Mouse (Mus musculus) C2C12 (cell line): Measurements from ENCODE around the gene Vmn2r85. TPM values are rescaled to one million over a fixed set of nuclear protein-coding genes. Genes with fewer than 3 reads are reported as not detected.
"Not testable (repeated sequence)": the region's sequence is repeated elsewhere in the genome, so short reads cannot be mapped to it uniquely, and the experiment has no call there.

Experiments used
- H3K27me3 ChIP-seq: one replicate; pipeline ENCODE4 v1.6.1; 2011; ENCODE audit not compliant: control insufficient read depth, insufficient read depth, insufficient read length
- H3K36me3 ChIP-seq: one replicate; pipeline ENCODE4 v1.6.1; 2011; ENCODE audit not compliant: control insufficient read depth, insufficient read depth
- H3K4me3 ChIP-seq: one replicate; pipeline ENCODE4 v1.5.1; 2011; ENCODE audit warnings: mild to moderate bottlenecking, control low read depth; ENCODE audit not compliant: poor library complexity, insufficient read depth, severe bottlenecking
- H3K79me2 ChIP-seq: one replicate; pipeline ENCODE4 v1.6.1; 2011; ENCODE audit not compliant: control insufficient read depth, insufficient read depth
- H3K79me3 ChIP-seq: one replicate; pipeline ENCODE4 v1.6.1; 2011; ENCODE audit warnings: low read depth, control low read depth
- H3ac ChIP-seq: one replicate; pipeline ENCODE3; 2011; ENCODE audit warnings: low read depth; ENCODE audit not compliant: control insufficient read depth, insufficient read length
- CEBPB ChIP-seq: IDR thresholded peaks from one replicate; pipeline ENCODE4 v1.6.1; 2011; ENCODE audit warnings: low read depth, mild to moderate bottlenecking, control low read depth, moderate library complexity
- CTCF ChIP-seq: IDR thresholded peaks from one replicate; pipeline ENCODE4 v1.5.1; 2011; ENCODE audit not compliant: control insufficient read depth, insufficient read depth, insufficient read length
- FOSL1 ChIP-seq: IDR thresholded peaks from one replicate; pipeline ENCODE4 v1.8.0; 2011; ENCODE audit warnings: mild to moderate bottlenecking, low read length; ENCODE audit not compliant: poor library complexity, insufficient read depth, severe bottlenecking
- MAX ChIP-seq: IDR thresholded peaks from one replicate; pipeline ENCODE4 v1.6.1; 2011; ENCODE audit warnings: mild to moderate bottlenecking, control low read depth
- MYOD1 ChIP-seq: IDR thresholded peaks from one replicate; pipeline ENCODE4 v1.6.1; 2011; ENCODE audit warnings: low read depth; ENCODE audit not compliant: control insufficient read depth, insufficient read length
- MYOG ChIP-seq: IDR thresholded peaks from one replicate; pipeline ENCODE4 v1.6.1; 2011; ENCODE audit not compliant: control insufficient read depth, insufficient read length; ENCODE audit errors: extremely low read depth
- USF1 ChIP-seq: IDR thresholded peaks from one replicate; pipeline ENCODE4 v1.6.1; 2011; ENCODE audit warnings: low read depth, mild to moderate bottlenecking, control low read depth, moderate library complexity
- long read RNA-seq, 2 experiments: library from polyadenylated mRNA; unstranded; transcript quantifications; one replicate each; pipeline ENCODE4 v2.0.0; 2019 to 2020
- polyA plus RNA-seq: library from polyadenylated mRNA; unstranded; fragments of >200 nt; fragmentation: generic; extraction: Trizol; gene quantifications from one replicate; pipeline ENCODE4 v1.2.1, GENCODE M21; 2012; ENCODE audit warnings: missing spikeins

The Vmn2r85 gene
- polyA plus RNA-seq = not detected
- long read RNA-seq, experiment 1 = 0 reads
- long read RNA-seq, experiment 2 = 0 reads

DNA sequence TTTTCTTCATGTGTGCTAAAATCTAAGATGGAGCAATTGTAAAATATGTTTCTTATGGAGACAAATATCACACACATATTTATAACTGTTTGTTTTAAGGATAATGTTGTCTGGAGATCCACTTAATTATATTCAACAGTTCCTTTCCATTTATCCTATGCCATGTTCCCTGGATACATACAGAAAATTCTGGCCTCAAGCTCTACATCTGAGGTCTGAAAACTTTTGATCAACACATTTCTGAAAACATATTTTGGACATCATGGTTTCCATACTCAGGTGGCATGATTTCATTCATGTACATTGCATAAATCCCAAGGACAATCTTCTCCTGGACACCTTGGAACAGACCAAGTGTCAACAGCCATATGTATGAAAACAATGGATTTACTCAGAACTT is at the start of gene Vmn2r85:
Gene Vmn2r85 (minus strand): TSS at position 101 of the 400 bp plus-strand sequence.
- H3K36me3 ChIP-seq, H3K79me2 ChIP-seq, H3K4me3 ChIP-seq, H3K27me3 ChIP-seq, H3K79me3 ChIP-seq, H3ac ChIP-seq: not testable (repeated sequence)

DNA sequence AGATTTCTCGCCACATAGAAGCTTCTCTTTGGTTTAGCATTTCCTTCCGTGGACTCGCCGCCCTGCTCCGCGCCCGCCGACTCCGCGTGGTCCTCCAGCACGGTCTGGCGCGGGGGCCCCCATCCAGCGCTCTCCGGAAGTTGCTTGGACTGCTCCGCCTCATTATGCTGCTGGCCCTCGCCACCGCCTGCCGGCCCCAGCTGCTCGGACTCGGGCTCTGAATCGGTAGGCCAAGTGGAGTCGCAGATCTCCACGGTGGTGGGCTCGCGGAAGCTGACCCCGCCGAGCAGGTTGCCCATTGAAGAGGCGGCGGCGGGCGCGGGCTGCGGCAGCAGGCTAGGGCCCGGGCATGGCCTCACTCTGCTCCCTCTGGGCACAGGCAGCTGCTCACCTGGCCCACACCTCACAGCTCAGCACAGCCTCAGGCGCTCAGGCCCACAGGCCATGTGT is 40.8 kb upstream of the Vmn2r85 start:
- H3K4me3 ChIP-seq = no peak overlapping the region
- TF ChIP-seq CEBPB (no peak), USF1 (no peak), MYOD1 (no peak), MAX (no peak), FOSL1 (no peak), MYOG (no peak), CTCF (no peak)
- no peaks in the 10 kb centered on the region for H3K79me2 ChIP-seq

DNA sequence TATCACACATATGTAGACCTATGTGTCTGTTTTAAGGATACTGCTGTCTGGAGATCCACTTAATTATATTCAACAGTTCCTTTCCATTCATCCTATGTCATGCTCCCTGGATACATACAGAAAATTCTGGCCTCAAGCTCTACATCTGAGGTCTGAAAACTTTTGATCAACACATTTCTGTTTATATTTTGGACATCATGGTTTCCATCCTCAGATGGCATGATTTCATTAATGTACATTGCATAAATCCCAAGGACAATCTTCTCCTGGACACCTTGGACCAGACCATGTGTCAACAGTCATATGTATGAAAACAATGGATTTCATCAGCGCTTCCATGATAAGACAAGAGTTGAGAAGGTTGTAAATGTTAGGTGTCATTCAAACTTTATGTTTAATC is 26.4 kb upstream of the Vmn2r85 start, which contains the start of gene Vmn2r86:
Gene Vmn2r86 (minus strand): TSS at position 101 of the 400 bp plus-strand sequence.
- H3K79me3 ChIP-seq, H3ac ChIP-seq, H3K79me2 ChIP-seq, H3K36me3 ChIP-seq, H3K4me3 ChIP-seq, H3K27me3 ChIP-seq: not testable (repeated sequence)

More for the DNA sequence above, 40.8 kb upstream of the Vmn2r85 start:
- H3K27me3 ChIP-seq = no peaks in the 10 kb centered on the region
- no peaks in the 10 kb centered on the region for H3K36me3 ChIP-seq
- H3ac ChIP-seq = no peak overlapping the region
- H3K79me3 ChIP-seq = no peaks in the 10 kb centered on the region

DNA sequence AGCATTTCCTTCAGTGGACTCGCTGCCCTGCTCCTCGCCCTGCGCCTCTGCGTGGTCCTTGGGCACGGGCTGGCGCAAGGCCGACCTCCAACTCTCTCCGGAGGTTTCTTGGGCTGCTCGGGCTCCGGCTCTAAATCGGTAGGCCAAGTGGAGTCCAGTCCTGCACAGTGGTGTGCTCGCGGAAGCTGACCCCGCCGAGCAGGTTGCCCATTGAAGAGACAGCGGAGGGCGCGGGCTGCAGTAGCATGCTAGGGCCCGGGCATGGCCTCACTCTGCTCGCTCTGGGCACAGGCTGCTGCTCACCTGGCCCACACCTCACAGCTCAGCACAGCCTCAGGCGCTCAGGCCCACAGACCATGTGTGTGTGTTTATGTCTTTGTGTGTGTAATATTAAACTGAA is 15.3 kb upstream of the Vmn2r85 start:
- TF ChIP-seq MYOD1 (no peak), USF1 (no peak), MYOG (no peak), CTCF (no peak), CEBPB (no peak), FOSL1 (no peak), MAX (no peak)
- no peak overlapping the region for H3K4me3 ChIP-seq
- H3K36me3 ChIP-seq = no peaks in the 10 kb centered on the region
- no peaks in the 10 kb centered on the region for H3K79me3 ChIP-seq
- no peak overlapping the region for H3ac ChIP-seq
- no peaks in the 10 kb centered on the region for H3K79me2 ChIP-seq
- no peaks in the 10 kb centered on the region for H3K27me3 ChIP-seq

DNA sequence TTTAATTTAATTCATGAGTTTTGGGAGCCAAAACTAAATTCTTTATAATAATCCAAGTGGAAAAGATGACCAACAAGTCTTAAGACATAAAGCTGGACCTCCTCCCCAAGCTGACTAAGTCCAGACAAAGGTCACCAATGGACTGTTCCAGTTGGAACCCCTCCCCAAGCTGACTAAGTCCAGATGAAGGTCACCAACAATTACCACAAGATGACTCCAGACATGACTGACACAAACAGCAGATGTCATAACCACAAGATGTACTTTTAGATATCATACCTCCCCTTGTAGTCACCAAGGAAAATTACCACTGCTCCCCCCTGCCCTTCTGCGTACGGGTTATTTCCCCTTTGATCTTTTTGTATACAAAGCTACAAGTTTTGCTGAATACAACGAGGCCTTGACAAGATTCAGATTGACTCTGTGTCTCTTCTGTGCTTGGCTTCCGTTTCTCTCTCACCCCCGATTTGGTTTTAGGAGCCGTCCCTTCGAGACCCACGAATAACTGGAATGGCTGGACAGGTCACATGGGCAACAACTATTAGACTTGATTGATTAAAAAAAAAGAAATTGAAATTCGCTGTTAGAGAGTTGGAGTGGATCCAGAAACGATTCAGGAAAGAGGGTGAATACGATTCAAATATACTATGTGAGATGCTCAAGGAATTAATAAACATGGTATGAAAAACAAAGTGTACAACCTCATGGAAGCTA is 4.8 kb upstream of the Vmn2r85 start:
- TF ChIP-seq USF1 (peak; percentile 82), FOSL1 (peak; percentile 58), MYOD1 (peak; percentile 88), MAX (peak; percentile 40)
- H3K36me3 ChIP-seq, H3K79me3 ChIP-seq, H3ac ChIP-seq, H3K79me2 ChIP-seq, H3K4me3 ChIP-seq, H3K27me3 ChIP-seq: not testable (repeated sequence)

DNA sequence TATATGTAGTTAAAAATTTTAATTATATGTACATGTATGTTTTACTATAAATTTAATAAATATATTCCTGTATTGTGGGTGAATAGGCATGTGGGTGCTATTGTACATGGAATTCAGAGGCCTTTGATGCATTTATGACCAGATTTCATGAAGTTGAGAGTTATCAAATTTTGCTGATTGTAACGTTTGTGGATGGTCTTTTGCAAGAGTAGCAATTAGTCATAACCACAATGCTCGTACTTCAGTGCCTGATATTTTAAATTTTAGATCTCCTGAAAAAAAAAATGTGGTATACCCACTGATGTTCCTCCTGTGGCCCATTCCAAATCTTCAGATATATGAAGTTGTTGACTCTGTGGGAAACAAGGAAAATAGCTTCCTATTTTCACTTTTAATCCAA is 7.1 kb downstream of the Vmn2r85 start:
- not testable (repeated sequence) for H3K36me3 ChIP-seq, H3K27me3 ChIP-seq, H3K79me3 ChIP-seq, H3ac ChIP-seq, H3K79me2 ChIP-seq, H3K4me3 ChIP-seq
- TF ChIP-seq CEBPB = peak; percentile 92

DNA sequence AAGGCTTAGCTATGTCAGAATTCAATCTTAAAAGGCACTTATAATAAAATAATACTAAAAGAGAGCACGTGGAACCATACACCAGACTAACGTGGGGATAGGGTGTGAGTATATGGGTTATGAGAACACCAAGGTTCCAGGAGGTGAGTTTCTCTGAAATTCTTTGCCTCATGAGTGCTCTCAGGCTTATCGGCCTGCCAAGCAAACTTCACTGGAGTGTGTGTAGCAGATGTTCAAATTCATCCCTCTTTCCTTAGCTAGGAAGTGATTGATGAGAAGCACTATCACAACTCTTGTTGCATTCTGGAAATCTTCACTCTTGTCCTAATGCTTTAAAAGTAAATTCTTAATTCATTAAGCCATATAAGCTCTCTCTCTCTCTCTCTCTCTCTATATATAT is 9.1 kb downstream of the Vmn2r85 start:
- H3K27me3 ChIP-seq = no peaks in the 10 kb centered on the region
- TF ChIP-seq MAX (no peak), MYOG (no peak), FOSL1 (no peak), CTCF (no peak), MYOD1 (no peak), CEBPB (no peak), USF1 (no peak)

DNA sequence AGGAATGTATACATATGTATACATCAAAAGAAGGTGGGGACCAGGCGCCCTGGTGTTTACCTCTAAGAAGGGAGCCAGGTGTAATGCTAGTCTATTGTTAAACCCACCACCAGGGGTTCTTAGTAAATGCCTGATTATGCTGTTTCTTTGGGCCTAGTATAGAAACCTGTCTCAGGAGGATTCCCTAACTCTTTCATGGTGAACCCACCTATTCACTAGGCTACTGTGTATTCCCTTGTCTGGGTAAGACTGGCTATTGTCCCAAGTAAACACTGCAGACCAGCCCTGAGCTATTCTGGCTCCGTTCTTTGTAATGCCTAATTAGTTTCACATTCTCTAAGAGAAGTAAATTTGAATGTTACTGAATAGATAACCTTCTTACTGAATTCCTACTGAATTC is 9.5 kb downstream of the Vmn2r85 start:
- not testable (repeated sequence) for H3K79me2 ChIP-seq, H3K4me3 ChIP-seq, H3K27me3 ChIP-seq, H3K79me3 ChIP-seq, H3K36me3 ChIP-seq, H3ac ChIP-seq

More for the DNA sequence above, 9.1 kb downstream of the Vmn2r85 start:
- Histone ChIP-seq H3K79me3 (no peaks in the 10 kb centered on the region), H3ac (no peak overlapping the region), H3K4me3 (no peak overlapping the region), H3K79me2 (no peaks in the 10 kb centered on the region), H3K36me3 (no peaks in the 10 kb centered on the region)

DNA sequence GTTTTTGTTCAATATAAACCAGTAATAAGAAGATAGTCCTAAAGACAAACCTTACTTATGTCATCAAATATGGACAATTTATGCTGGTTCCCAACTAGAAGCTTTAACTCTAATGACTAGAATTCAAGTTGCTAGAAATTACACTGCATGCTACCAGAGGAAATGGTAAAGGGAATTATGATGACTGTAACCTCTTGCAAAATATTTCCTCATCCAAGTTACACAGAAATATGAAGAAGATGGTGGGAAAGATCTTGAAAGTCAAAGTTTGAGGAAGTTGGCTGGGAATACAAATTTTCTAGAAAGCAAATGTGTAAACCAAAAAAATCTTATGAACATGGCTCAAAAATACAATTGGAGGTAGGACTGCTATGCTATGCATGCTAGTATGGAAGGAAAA is 13.2 kb downstream of the Vmn2r85 start:
- H3K4me3 ChIP-seq, H3K79me3 ChIP-seq, H3ac ChIP-seq, H3K79me2 ChIP-seq, H3K27me3 ChIP-seq, H3K36me3 ChIP-seq: not testable (repeated sequence)
